Mouse (Mus musculus): ENCODE results near the gene Sec24a.

The Sec24a gene

DNA sequence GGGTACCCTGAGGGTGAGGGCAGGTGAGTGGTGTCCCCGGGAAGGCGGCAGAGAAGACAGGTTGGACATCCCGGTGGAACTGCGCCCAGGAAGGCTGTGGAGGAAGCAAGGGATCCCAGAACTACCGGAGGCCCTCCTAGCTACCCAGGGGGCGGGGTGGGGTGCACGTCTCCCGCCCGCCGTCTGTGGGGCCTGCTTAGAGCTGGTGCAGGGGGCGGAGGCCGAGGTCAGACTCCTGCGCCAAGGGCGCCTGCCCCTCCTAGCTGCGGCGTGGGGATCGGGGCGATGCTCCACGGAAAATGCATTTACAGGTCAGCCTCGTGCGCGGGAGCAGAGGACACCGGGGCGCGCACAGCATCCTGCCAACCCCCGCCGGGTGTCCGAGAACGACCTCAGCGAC, 113.2 kb downstream of the Sec24a start:
- DNase-seq (ENCODE audit: inconsistent age in 2 of 2, low spot score in 1 of 2): no peak

- peak in 1 of 2 experiments; percentile 68 for DNase-seq (ENCODE audit: inconsistent age in 2 of 2, low spot score in 1 of 2)
These were observed 113.6 kb downstream of the Sec24a start for GRCm38 (mm10) chr11:51649889-51650199.

DNA sequence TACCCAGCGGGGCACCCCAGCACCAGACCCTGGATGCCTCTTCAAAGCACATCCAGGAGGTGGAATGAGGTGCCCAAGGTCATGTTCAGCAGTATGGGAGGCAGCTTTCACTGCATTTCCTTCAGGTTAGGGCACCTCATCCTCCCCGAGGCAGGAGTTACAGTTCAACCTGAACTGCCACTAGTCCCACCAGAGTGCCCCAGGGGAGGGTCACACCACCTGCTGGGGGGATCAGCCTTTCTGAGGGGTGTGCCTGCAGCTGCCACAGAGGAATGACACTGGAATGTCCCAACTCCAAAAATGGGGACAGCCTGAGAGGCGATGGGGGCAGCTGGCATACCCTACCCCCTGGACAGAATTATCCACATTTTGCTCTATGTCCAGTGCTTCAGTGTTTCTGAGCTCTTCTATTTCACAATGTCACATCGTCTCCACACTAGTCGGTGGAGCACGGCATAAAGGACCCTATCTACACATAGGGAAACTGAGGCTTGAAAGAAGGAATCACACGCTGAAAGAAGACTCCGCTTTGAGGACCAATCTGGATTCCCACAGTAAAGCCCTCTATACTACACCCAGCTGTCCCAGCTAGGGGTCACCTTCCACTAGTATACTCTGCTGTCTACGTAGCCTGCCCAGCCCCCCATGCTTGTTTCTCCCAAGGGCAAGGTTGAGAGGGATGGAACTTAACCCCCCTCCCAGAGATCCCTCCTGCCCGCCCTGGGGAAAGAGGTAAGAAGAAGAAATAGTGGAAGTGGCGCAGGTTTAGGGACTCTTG, 114.1 kb downstream of the Sec24a start:
- peak in 1 of 2 experiments; percentile 54 for DNase-seq (ENCODE audit: inconsistent age in 2 of 2, low spot score in 1 of 2)

GRCm38 (mm10) chr11:51648566-51648965, 114.9 kb downstream of the Sec24a start:
- peak in 1 of 2 experiments; percentile 53 for DNase-seq (ENCODE audit: inconsistent age in 2 of 2, low spot score in 1 of 2)

- peak; percentile 54 to 74 for DNase-seq (ENCODE audit: inconsistent age in 2 of 2, low spot score in 1 of 2)
These were observed 116.4 kb downstream of the Sec24a start for GRCm38 (mm10) chr11:51646751-51647667.

- peak in 1 of 2 experiments; percentile 49 for DNase-seq (ENCODE audit: inconsistent age in 2 of 2, low spot score in 1 of 2)
These were observed 117.2 kb downstream of the Sec24a start for GRCm38 (mm10) chr11:51646245-51646644.

DNA sequence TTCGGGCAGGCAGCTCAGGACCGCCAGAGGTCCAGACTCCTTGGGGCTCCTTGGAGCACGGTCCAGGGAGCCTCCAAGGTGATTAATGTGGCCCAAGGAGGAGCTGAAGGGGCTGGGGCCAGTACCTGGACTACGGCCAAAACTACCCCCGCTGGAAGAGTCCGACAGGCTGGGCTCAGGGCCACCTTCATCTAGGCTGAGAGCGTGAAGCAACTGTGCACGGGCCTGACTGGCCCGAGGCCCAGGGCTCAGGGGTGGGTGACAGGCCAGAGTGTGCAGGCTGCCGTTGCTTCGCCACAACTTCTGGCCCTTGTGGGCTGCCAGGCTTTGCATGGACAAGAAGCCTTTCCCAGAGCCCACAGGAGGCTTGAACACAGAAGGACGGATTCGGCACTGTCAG, 118.1 kb downstream of the Sec24a start:
- DNase-seq (ENCODE audit: inconsistent age in 2 of 2, low spot score in 1 of 2): peak in 1 of 2 experiments; percentile 51

DNA sequence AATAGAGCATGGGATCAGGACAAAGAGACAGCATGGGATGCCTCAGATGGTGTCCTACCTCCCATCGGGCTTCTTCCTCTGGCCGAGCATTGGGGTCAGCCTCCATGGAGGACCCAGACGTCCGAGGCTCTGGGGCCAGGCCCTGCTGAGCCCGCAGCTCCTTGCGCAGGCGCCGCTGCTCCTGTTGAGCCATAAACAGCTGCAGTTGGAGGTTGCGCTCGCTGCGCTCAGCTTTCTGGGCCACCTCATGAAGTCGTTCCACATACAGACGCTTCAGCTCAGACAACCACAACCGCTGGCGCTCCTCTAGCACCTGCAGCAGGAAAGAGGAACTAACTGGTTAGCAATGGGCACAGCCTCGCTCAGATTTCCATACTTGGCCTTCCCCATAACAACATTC, 119.2 kb downstream of the Sec24a start:
- no peak for DNase-seq (ENCODE audit: inconsistent age in 2 of 2, low spot score in 1 of 2)

DNA sequence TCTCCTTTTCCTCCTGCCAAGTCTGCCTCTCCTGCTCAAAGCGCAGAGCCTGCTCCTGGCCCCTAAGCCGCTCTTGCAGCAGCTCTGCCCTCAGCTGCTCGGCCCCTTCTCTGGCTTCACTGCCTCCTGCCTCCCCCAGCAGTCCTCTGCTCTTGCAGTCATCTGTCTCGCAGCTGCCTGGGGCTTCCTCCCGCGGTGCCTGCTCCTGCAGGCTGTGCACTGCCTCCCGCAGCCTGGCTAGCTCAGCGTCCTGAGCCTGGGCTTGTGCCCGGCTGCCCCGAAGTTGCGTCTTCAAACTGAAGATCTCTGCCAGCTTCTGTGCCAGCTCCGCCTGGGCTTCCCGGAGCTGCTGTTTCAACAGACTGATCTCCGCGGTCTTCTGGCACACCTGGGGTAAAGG, 119.7 kb downstream of the Sec24a start:
- DNase-seq (ENCODE audit: inconsistent age in 2 of 2, low spot score in 1 of 2): no peak

DNA sequence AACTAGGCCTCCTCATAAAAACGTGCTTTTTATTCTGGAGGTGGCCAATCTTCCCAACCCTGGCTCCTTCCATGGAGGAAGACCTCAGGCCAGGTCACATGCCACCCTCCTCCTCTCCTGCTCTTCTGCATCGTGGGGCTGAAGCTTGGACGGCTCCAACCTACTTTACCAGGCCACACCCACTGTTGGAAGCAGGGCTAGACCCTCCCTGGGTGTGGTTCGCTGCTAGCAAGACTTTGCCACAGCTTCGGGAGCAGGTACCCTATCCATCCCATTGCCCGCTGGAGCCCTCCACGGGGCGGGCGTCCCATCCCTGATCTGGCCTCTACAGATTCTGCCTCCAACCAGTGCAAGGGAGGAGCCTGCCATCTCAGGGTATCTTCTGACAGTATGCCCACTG, 120.2 kb downstream of the Sec24a start:
- peak in 1 of 2 experiments; percentile 60 for DNase-seq (ENCODE audit: inconsistent age in 2 of 2, low spot score in 1 of 2)
